Mouse (Mus musculus): Measurements from ENCODE around the gene Hsd3b7. TPM values are rescaled to one million over a fixed set of nuclear protein-coding genes. Genes with fewer than 3 reads are reported as not detected.

Hsd3b7 gene
- polyA plus RNA-seq, 1 experiment from 2014 or later = 10.3 TPM

DNA sequence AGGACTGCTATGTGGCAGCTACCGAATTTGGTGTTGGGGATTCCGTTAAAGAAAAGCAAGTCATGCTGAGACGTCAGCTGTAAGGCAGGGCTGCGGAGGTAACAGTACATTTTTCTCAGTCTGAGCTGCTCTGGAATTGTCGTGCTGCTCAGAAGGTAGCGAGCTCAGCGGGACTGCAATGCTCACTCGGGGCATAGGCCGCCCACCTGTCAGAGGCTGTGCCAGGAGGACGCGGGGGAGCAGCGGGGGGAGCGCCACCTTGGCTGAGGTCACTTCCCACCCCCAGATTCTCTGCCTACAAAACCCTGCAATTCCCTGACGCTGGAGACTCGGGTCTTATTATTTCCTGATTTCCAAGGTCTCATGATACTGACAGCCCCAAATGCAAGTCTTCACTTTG, 40.5 kb downstream of the Hsd3b7 start:
- peak overlapping the region; percentile 88 for H3K27ac ChIP-seq (ENCODE audit: low read length)
- WGBS = 4% methylated on average over 15 of the region's 15 CpGs
- H3K27me3 ChIP-seq (ENCODE audit: control insufficient read depth, insufficient read depth, low read depth, low read length) = no peaks in the 10 kb centered on the region
- H3K4me2 ChIP-seq (ENCODE audit: low read length) = peak overlapping the region; percentile 98
- H3K9ac ChIP-seq (ENCODE audit: low read depth, low read length) = peak overlapping the region; percentile 74
- peaks cover 14% of the 10 kb centered on the region; the same call in 1 of the 2 replicates for H3K4me1 ChIP-seq (ENCODE audit: control insufficient read depth, insufficient read depth, low read length)
- no peaks in the 10 kb centered on the region for H3K9me3 ChIP-seq (replicated peaks; ENCODE audit: control insufficient read depth, low read length, poor library complexity, severe bottlenecking)
- peak; percentile 9; the same call in 1 of the 2 replicates for ATAC-seq
- peak overlapping the region; percentile 55 for H3K4me3 ChIP-seq (ENCODE audit: low read depth, low read length)
- no peaks in the 10 kb centered on the region for H3K36me3 ChIP-seq (ENCODE audit: control insufficient read depth, insufficient read depth, low read length)

DNA sequence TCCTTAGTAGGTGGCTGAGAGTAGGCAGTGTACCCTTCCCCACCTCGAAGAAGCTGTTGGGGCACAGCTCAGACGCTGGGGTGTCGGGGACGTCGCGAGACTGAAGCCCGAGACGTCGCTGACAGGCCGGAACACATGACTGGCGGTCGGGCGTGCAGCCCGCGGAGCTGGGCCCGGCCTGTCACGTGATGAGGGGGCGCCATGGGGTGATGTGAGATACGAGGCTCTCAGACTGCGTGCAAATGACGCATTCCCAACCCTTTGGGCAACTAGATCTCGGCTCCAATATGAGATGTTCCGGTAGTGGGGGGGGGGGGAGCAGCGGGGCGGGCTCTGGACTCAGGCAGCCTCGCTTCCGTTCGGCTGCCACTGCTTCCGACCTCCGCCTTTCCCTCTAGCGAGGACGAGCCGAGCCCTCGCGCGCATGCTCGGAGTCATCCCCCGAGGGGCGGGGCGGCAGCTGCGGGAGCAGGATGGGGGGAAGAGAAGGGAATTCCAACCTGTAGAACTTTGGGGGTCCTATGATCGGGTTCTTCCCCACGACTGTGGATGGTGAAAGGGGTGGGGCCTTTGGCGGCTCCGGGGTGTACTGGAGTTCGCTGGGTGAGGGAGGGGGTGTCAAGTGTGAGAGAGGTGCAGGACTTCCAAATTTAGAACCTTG, 41.1 kb downstream of the Hsd3b7 start:
- ATAC-seq = peak; percentile 95
- H3K4me2 ChIP-seq (ENCODE audit: low read length) = peak overlapping the region; percentile 98
- under 1% methylated on average over 28 of the region's 46 CpGs for WGBS

DNA sequence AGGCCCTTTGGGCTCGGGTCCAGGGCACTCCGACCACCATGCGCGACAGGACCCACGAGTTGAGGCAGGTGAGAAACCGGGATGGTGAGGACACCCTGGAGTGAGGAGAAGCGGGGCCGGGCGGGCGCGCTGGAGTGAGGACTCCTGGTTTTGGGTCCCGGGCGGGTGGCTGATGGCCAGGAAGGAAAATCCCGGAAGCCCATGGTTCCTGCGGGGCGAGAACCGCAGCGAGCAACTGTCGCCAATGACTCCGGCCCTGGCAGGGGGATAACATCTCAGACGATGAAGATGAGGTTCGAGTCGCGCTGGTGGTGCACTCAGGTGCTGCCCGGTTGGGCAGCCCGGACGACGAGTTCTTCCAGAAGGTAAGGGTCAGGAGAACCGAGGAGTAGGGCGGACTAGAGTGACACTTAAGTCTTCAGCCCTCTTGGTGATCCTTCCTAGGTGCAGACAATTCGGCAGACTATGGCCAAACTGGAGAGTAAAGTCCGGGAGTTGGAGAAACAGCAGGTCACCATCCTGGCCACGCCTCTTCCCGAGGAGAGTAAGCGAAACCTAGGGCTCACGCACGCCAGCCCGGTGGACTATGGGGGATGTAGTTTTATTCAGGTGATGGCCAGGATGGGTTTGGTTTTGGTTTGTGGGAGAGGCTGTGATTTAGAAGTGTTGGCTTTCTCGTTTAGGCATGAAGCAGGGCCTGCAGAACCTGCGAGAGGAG, 41.8 kb downstream of the Hsd3b7 start:
- WGBS = under 1% methylated on average over 40 of the region's 40 CpGs
- Histone ChIP-seq H3K4me3 (ENCODE audit: low read depth, low read length) (peak overlapping the region; percentile 55), H3K27ac (ENCODE audit: low read length) (peak overlapping the region; percentile 88), H3K27me3 (ENCODE audit: control insufficient read depth, insufficient read depth, low read depth, low read length) (no peaks in the 10 kb centered on the region), H3K9ac (ENCODE audit: low read depth, low read length) (peak overlapping the region; percentile 74), H3K36me3 (ENCODE audit: control insufficient read depth, insufficient read depth, low read length) (no peaks in the 10 kb centered on the region), H3K4me2 (ENCODE audit: low read length) (peak overlapping the region; percentile 98), H3K4me1 (ENCODE audit: control insufficient read depth, insufficient read depth, low read length) (peaks cover 14% of the 10 kb centered on the region; the same call in 1 of the 2 replicates), H3K9me3 (replicated peaks; ENCODE audit: control insufficient read depth, low read length, poor library complexity, severe bottlenecking) (no peaks in the 10 kb centered on the region)
- peak; percentile 72 for ATAC-seq

More for the DNA sequence above, 41.1 kb downstream of the Hsd3b7 start:
- H3K27me3 ChIP-seq (ENCODE audit: control insufficient read depth, insufficient read depth, low read depth, low read length) = no peaks in the 10 kb centered on the region
- no peaks in the 10 kb centered on the region for H3K9me3 ChIP-seq (replicated peaks; ENCODE audit: control insufficient read depth, low read length, poor library complexity, severe bottlenecking)
- peak overlapping the region; percentile 88 for H3K27ac ChIP-seq (ENCODE audit: low read length)
- no peaks in the 10 kb centered on the region for H3K36me3 ChIP-seq (ENCODE audit: control insufficient read depth, insufficient read depth, low read length)
- peak overlapping the region; percentile 74 for H3K9ac ChIP-seq (ENCODE audit: low read depth, low read length)
- peaks cover 14% of the 10 kb centered on the region; the same call in 1 of the 2 replicates for H3K4me1 ChIP-seq (ENCODE audit: control insufficient read depth, insufficient read depth, low read length)
- peak overlapping the region; percentile 55 for H3K4me3 ChIP-seq (ENCODE audit: low read depth, low read length)

DNA sequence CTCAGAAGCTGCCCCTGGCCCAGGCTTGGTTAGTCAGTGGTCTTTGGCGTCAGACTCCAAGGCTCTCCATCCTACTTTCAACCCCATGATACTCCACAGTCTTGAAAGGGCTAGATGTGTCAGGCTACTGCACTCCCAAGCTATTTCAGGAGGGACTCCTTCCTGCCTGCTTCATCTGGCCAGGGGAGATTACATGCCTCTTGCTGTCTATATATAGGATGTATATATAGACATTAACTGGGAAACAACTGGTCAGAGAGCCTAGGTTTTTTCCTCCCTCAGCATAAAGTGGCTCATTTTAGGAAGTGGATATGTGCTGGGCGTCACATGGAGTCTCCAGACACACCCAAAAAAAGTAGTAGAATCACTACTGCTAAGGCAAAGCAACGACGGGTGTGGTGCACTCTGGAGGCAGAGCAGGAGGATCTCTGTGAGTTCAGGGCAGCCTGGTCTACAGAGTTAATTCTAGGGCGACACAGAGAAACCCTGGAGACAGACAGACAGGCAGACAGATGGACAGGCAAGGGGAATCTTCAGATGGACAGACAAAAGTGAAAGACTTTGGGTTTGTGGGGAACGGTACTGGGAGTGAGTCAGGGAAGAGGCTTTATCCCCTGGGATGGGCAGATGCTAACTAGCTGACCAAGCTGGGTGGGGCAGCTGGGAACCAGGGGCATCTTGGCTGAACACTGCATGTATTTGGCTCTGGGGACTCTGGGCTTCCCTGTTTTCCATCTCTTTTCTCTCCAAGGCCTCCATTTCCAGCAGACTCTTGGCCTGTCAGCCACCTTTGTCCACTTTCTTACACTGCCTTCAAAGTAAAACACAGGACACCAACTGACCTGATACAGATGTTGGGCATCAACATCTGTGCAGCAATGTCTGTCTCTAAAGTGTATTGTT, 49.8 kb downstream of the Hsd3b7 start:
- Histone ChIP-seq H3K27ac (ENCODE audit: low read length) (no peak overlapping the region), H3K9me3 (replicated peaks; ENCODE audit: control insufficient read depth, low read length, poor library complexity, severe bottlenecking) (no peaks in the 10 kb centered on the region), H3K27me3 (ENCODE audit: control insufficient read depth, insufficient read depth, low read depth, low read length) (no peaks in the 10 kb centered on the region), H3K4me1 (ENCODE audit: control insufficient read depth, insufficient read depth, low read length) (no peaks in the 10 kb centered on the region), H3K36me3 (ENCODE audit: control insufficient read depth, insufficient read depth, low read length) (no peaks in the 10 kb centered on the region), H3K9ac (ENCODE audit: low read depth, low read length) (no peak overlapping the region), H3K4me3 (ENCODE audit: low read depth, low read length) (no peak overlapping the region), H3K4me2 (ENCODE audit: low read length) (no peak overlapping the region)
- ATAC-seq = no peak
- WGBS = 80% methylated on average over 6 of the region's 6 CpGs

DNA sequence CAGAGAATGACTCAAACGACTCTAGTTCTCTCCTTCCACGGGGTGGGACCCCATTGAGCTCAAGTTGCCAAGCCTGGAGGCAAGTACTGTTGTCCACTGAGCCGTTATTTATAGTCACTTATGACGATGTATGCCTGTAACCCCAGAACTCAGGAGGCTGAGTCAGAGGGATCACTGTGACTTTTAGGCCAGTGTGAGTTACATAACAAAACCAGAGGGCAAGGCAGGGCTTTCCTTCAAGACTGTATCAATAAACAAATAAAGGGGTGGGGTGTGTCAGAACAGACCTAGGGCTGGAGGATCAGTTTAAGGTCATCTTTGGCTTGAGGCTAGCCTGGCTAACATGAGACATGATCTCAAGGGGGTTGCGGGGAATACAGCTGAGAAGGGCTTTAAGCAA, 50.5 kb downstream of the Hsd3b7 start:
- H3K9ac ChIP-seq (ENCODE audit: low read depth, low read length) = no peak overlapping the region
- no peak overlapping the region for H3K4me3 ChIP-seq (ENCODE audit: low read depth, low read length)
- WGBS = 77% methylated on average over 5 of the region's 5 CpGs
- no peaks in the 10 kb centered on the region for H3K36me3 ChIP-seq (ENCODE audit: control insufficient read depth, insufficient read depth, low read length)
- H3K4me1 ChIP-seq (ENCODE audit: control insufficient read depth, insufficient read depth, low read length) = no peaks in the 10 kb centered on the region
- no peak overlapping the region for H3K27ac ChIP-seq (ENCODE audit: low read length)
- no peaks in the 10 kb centered on the region for H3K9me3 ChIP-seq (replicated peaks; ENCODE audit: control insufficient read depth, low read length, poor library complexity, severe bottlenecking)
- H3K4me2 ChIP-seq (ENCODE audit: low read length) = no peak overlapping the region
- H3K27me3 ChIP-seq (ENCODE audit: control insufficient read depth, insufficient read depth, low read depth, low read length) = no peaks in the 10 kb centered on the region
- ATAC-seq = no peak

Other genes with a start within 250 kb of the Hsd3b7 start
- gene Tmem265, start 239.2 kb upstream of the Hsd3b7 start, polyA plus RNA-seq (2015; fragmentation: Nextera tagmentation; extraction: Ambion mirVana) = 8.5 and 9.4 TPM in 2 replicates
- gene Phkg2, start 227.3 kb upstream of the Hsd3b7 start, polyA plus RNA-seq (2015; fragmentation: Nextera tagmentation; extraction: Ambion mirVana) = 59.4 and 62.5 TPM in 2 replicates
- 10.2 and 11.9 TPM in 2 replicates for gene Ccdc189, start 212.0 kb upstream of the Hsd3b7 start, polyA plus RNA-seq (2015; fragmentation: Nextera tagmentation; extraction: Ambion mirVana)
- gene Rnf40, start 211.8 kb upstream of the Hsd3b7 start, polyA plus RNA-seq (2015; fragmentation: Nextera tagmentation; extraction: Ambion mirVana) = 50.3 and 56.7 TPM in 2 replicates
- gene Zfp629, start 184.8 kb upstream of the Hsd3b7 start, polyA plus RNA-seq (2015; fragmentation: Nextera tagmentation; extraction: Ambion mirVana) = 18.3 and 22.4 TPM in 2 replicates
- gene Bcl7c, start 91.7 kb upstream of the Hsd3b7 start, polyA plus RNA-seq (2015; fragmentation: Nextera tagmentation; extraction: Ambion mirVana) = 41.7 and 43.2 TPM in 2 replicates
- gene Ctf1, start 87.9 kb upstream of the Hsd3b7 start, polyA plus RNA-seq (2015; fragmentation: Nextera tagmentation; extraction: Ambion mirVana) = 3.2 and 3.3 TPM in 2 replicates
- gene Ctf2, start 68.4 kb upstream of the Hsd3b7 start, polyA plus RNA-seq (2015; fragmentation: Nextera tagmentation; extraction: Ambion mirVana) = 0.10 TPM in 1 of 2 replicates, not detected in the other
- 7.4 and 8.0 TPM in 2 replicates for gene Fbxl19, start 56.1 kb upstream of the Hsd3b7 start, polyA plus RNA-seq (2015; fragmentation: Nextera tagmentation; extraction: Ambion mirVana)
- gene Orai3, start 30.8 kb upstream of the Hsd3b7 start, polyA plus RNA-seq (2015; fragmentation: Nextera tagmentation; extraction: Ambion mirVana) = 8.8 TPM in 2 replicates
- gene Setd1a, start 23.9 kb upstream of the Hsd3b7 start, polyA plus RNA-seq (2015; fragmentation: Nextera tagmentation; extraction: Ambion mirVana) = 12.8 and 18.0 TPM in 2 replicates
- gene Gm49388, start 15.0 kb upstream of the Hsd3b7 start, polyA plus RNA-seq (2015; fragmentation: Nextera tagmentation; extraction: Ambion mirVana) = not detected in 2 replicates
- gene Stx4a, start 23.7 kb downstream of the Hsd3b7 start, polyA plus RNA-seq (2015; fragmentation: Nextera tagmentation; extraction: Ambion mirVana) = 18.3 and 19.7 TPM in 2 replicates
- gene Stx1b, start 23.9 kb downstream of the Hsd3b7 start, polyA plus RNA-seq (2015; fragmentation: Nextera tagmentation; extraction: Ambion mirVana) = 66.5 and 82.2 TPM in 2 replicates
- 8.3 and 10.6 TPM in 2 replicates for gene Zfp646, start 75.6 kb downstream of the Hsd3b7 start, polyA plus RNA-seq (2015; fragmentation: Nextera tagmentation; extraction: Ambion mirVana)
- gene Zfp668, start 76.2 kb downstream of the Hsd3b7 start, polyA plus RNA-seq (2015; fragmentation: Nextera tagmentation; extraction: Ambion mirVana) = 37.8 and 38.8 TPM in 2 replicates
- gene Prss53, start 90.4 kb downstream of the Hsd3b7 start, polyA plus RNA-seq (2015; fragmentation: Nextera tagmentation; extraction: Ambion mirVana) = 1.1 and 1.2 TPM in 2 replicates
- gene Gm21974, start 94.8 kb downstream of the Hsd3b7 start, polyA plus RNA-seq (2015; fragmentation: Nextera tagmentation; extraction: Ambion mirVana) = not detected in 2 replicates
- gene Vkorc1, start 95.0 kb downstream of the Hsd3b7 start, polyA plus RNA-seq (2015; fragmentation: Nextera tagmentation; extraction: Ambion mirVana) = 55.1 and 59.5 TPM in 2 replicates
- gene Bckdk, start 103.5 kb downstream of the Hsd3b7 start, polyA plus RNA-seq (2015; fragmentation: Nextera tagmentation; extraction: Ambion mirVana) = 61.3 and 67.1 TPM in 2 replicates
- gene Kat8, start 111.9 kb downstream of the Hsd3b7 start, polyA plus RNA-seq (2015; fragmentation: Nextera tagmentation; extraction: Ambion mirVana) = 46.9 and 48.3 TPM in 2 replicates
- gene Prss8, start 129.5 kb downstream of the Hsd3b7 start, polyA plus RNA-seq (2015; fragmentation: Nextera tagmentation; extraction: Ambion mirVana) = 0.20 and 0.27 TPM in 2 replicates
- 12.2 and 13.4 TPM in 2 replicates for gene Prss36, start 146.1 kb downstream of the Hsd3b7 start, polyA plus RNA-seq (2015; fragmentation: Nextera tagmentation; extraction: Ambion mirVana)
- 283 and 325 TPM in 2 replicates for gene Fus, start 166.9 kb downstream of the Hsd3b7 start, polyA plus RNA-seq (2015; fragmentation: Nextera tagmentation; extraction: Ambion mirVana)
- gene Pycard, start 193.3 kb downstream of the Hsd3b7 start, polyA plus RNA-seq (2015; fragmentation: Nextera tagmentation; extraction: Ambion mirVana) = 2.3 and 6.9 TPM in 2 replicates
- not detected in 2 replicates for gene Trim72, start 203.3 kb downstream of the Hsd3b7 start, polyA plus RNA-seq (2015; fragmentation: Nextera tagmentation; extraction: Ambion mirVana)

All from midbrain, embryonic 16.5 days (tissue).